Comparison of ENCODE assay signal across 8 mouse cellular contexts in the genomic region with DNA sequence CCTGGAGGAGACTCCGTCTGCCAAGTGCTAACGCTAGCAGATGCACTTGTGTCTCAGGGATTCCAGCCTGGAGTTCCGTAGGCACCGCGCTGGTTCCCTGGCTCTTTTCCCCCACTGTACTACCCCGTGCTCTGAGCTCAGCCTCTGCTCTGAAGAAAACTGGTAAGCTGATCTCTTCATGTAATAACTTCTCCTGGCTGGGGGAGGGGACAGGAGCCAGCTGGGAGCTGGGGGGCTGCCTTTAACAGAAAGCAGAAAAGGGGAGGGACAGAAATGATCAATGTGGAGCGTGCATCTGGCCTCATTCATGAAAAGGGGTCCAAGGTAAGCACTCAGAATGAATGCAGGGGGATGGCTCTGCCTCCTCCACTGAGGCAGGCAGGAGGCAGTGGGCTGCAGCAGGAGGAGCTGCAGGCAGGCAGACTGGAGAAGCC.
DNase-seq lines count a peak whose midpoint lies in the region; ATAC-seq lines count a peak whose summit lies in the region.
"Had no signal": no experiment of that assay in that cellular context is flagged by ENCODE, and none has a peak within 500 bp of the region (broad histone marks: within the 10 kb centered on the region; RNA-seq: fewer than 3 reads in every experiment).

No protein-coding gene starts in this region.

- no peaks in the 10 kb centered on the region for H3K27me3 ChIP-seq in embryonic facial prominence, embryonic 15.5 days
- no peaks in the 10 kb centered on the region for H3K27me3 ChIP-seq in limb, embryonic 12.5 days

- no peaks in the 10 kb centered on the region for H3K9me3 ChIP-seq in embryonic facial prominence, embryonic 15.5 days (replicated peaks)
- H3K9me3 ChIP-seq in limb, embryonic 12.5 days = no peaks in the 10 kb centered on the region

- peak overlapping the region; percentile 48 for H3K27ac ChIP-seq in embryonic facial prominence, embryonic 15.5 days (replicated peaks)
- H3K27ac ChIP-seq in limb, embryonic 12.5 days = peak overlapping the region; percentile 91

- peak; percentile 32 to 41 for DNase-seq in layer of hippocampus, postnatal 10 days (ENCODE audit: low spot score in 2 of 2)
- no peak for DNase-seq in layer of hippocampus, adult 9-11 months
- DNase-seq in retina, postnatal 1 day = peak; percentile 18
- no peak for DNase-seq in thymus, postnatal 14 days
- DNase-seq in urinary bladder, postnatal 10 days (ENCODE audit: low spot score) = no peak
- DNase-seq: heart, postnatal 10 days had no signal

- H3K4me1 ChIP-seq in embryonic facial prominence, embryonic 15.5 days = peaks cover 25% of the 10 kb centered on the region
- H3K4me1 ChIP-seq in limb, embryonic 12.5 days (replicated peaks) = peaks cover 62% of the 10 kb centered on the region

- H3K9ac ChIP-seq in embryonic facial prominence, embryonic 15.5 days = no peak overlapping the region
- 0 out of 2 replicates have a peak overlapping the region, but pooled peaks have one; percentile 55 for H3K9ac ChIP-seq in limb, embryonic 12.5 days (replicated peaks)

- 6% methylated on average over 7 of the region's 7 CpGs for WGBS in embryonic facial prominence, embryonic 15.5 days
- WGBS in limb, embryonic 12.5 days = 7% methylated on average over 7 of the region's 7 CpGs

- peak overlapping the region; percentile 37 for H3K4me3 ChIP-seq in embryonic facial prominence, embryonic 15.5 days (replicated peaks)
- peak overlapping the region; percentile 40 for H3K4me3 ChIP-seq in limb, embryonic 12.5 days (replicated peaks)

- H3K4me2 ChIP-seq in embryonic facial prominence, embryonic 15.5 days (replicated peaks) = peak overlapping the region; percentile 42
- peak overlapping the region; percentile 58 for H3K4me2 ChIP-seq in limb, embryonic 12.5 days

- no peaks in the 10 kb centered on the region for H3K36me3 ChIP-seq in embryonic facial prominence, embryonic 15.5 days
- H3K36me3 ChIP-seq in limb, embryonic 12.5 days = no peaks in the 10 kb centered on the region

- ATAC-seq in embryonic facial prominence, embryonic 15.5 days (ENCODE audit: insufficient number of reproducible peaks, low FRiP score, low TSS enrichment, low read depth) = peak; percentile 73
- peak; percentile 79; the same call in 1 of the 2 replicates for ATAC-seq in limb, embryonic 12.5 days (ENCODE audit: insufficient number of reproducible peaks, insufficient read depth, low FRiP score, low TSS enrichment, low read depth)

Comparison
In these comparisons a context has a peak if more than half of its experiments do, and no peak if none do; other contexts are left out.
1. DNase-seq: peak in layer of hippocampus, postnatal 10 days (2 of 2) and retina, postnatal 1 day (single experiment); none in layer of hippocampus, adult 9-11 months (single experiment), thymus, postnatal 14 days (single experiment) and urinary bladder, postnatal 10 days (single experiment).